Mouse (Mus musculus): ENCODE results near the gene Vcp. TPM values are rescaled to one million over a fixed set of nuclear protein-coding genes. Genes with fewer than 3 reads are reported as not detected.

The Vcp gene
- polyA plus RNA-seq, 1 experiment from 2014 or later: 531 TPM

DNA sequence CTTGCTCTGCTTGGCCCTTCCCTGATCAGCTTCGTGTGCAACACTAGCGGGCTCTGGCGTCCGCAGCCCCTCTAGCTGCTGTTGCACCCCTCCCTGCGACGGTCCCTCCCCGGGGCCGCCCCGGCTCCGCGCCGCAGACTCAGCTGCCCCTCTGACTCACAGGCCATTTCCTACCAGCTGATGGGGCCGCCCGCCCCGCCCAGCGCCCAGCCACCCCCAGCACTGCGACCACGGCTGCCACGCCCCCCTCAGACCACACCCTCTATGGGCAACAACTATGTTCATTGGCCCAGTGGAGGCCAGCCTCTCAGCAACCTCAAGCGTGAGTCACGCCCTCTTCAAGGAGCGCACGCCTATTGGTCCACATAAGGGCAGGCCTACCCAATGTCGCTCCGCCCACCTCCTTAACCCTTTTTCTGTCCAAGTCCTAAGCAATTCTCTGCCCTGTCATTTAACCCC, 39.8 kb upstream of the Vcp start:
- Histone ChIP-seq H3K36me3 (ENCODE audit: control insufficient read depth, insufficient read depth, low read length) (peaks cover 20% of the 10 kb centered on the region), H3K9me3 (ENCODE audit: control insufficient read depth, low read length) (no peaks in the 10 kb centered on the region), H3K27ac (replicated peaks; ENCODE audit: low read depth, low read length) (peak overlapping the region; percentile 78), H3K4me2 (ENCODE audit: low read length) (peak overlapping the region; percentile 85), H3K4me3 (replicated peaks; ENCODE audit: low read depth, low read length) (peak overlapping the region; percentile 61), H3K4me1 (ENCODE audit: control insufficient read depth, insufficient read depth, low read length) (peaks cover 53% of the 10 kb centered on the region), H3K27me3 (ENCODE audit: control insufficient read depth, insufficient read depth, low read length) (no peaks in the 10 kb centered on the region), H3K9ac (replicated peaks; ENCODE audit: low read length) (peak overlapping the region; percentile 77)
- DNase-seq (peak; percentile 97), ATAC-seq (ENCODE audit: low FRiP score, low TSS enrichment) (peak; percentile 95)
- 0% methylated on average over 25 of the region's 25 CpGs for WGBS

DNA sequence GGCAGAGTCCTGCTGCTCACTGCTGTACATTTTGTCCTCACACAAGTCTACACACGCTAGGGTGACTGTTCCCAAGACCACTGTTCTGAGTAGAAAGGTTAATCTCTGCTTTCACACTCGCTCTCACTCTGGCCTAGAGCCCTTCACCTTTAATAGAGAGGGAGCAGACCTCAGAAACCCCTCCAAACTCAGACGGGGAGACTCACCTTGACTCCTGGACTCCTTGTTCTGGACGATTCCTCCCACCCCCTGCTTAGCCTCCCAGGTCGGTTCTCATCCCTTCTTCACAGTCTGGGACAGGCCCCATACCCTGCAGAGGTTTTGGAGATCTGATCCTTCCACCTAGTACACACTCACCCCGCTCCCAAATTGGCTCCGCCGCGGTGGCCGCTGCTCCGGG, 39.3 kb upstream of the Vcp start:
- peak; percentile 8 for DNase-seq
- Histone ChIP-seq H3K36me3 (ENCODE audit: control insufficient read depth, insufficient read depth, low read length) (peaks cover 25% of the 10 kb centered on the region), H3K4me1 (ENCODE audit: control insufficient read depth, insufficient read depth, low read length) (peaks cover 49% of the 10 kb centered on the region), H3K27me3 (ENCODE audit: control insufficient read depth, insufficient read depth, low read length) (no peaks in the 10 kb centered on the region), H3K27ac (replicated peaks; ENCODE audit: low read depth, low read length) (peak overlapping the region; percentile 78), H3K4me3 (replicated peaks; ENCODE audit: low read depth, low read length) (peak overlapping the region; percentile 61), H3K9me3 (ENCODE audit: control insufficient read depth, low read length) (no peaks in the 10 kb centered on the region), H3K9ac (replicated peaks; ENCODE audit: low read length) (peak overlapping the region; percentile 77), H3K4me2 (ENCODE audit: low read length) (peak overlapping the region; percentile 85)
- under 1% methylated on average over 11 of the region's 11 CpGs for WGBS
- no peak; the same call in 1 of the 2 replicates for ATAC-seq (ENCODE audit: low FRiP score, low TSS enrichment)

DNA sequence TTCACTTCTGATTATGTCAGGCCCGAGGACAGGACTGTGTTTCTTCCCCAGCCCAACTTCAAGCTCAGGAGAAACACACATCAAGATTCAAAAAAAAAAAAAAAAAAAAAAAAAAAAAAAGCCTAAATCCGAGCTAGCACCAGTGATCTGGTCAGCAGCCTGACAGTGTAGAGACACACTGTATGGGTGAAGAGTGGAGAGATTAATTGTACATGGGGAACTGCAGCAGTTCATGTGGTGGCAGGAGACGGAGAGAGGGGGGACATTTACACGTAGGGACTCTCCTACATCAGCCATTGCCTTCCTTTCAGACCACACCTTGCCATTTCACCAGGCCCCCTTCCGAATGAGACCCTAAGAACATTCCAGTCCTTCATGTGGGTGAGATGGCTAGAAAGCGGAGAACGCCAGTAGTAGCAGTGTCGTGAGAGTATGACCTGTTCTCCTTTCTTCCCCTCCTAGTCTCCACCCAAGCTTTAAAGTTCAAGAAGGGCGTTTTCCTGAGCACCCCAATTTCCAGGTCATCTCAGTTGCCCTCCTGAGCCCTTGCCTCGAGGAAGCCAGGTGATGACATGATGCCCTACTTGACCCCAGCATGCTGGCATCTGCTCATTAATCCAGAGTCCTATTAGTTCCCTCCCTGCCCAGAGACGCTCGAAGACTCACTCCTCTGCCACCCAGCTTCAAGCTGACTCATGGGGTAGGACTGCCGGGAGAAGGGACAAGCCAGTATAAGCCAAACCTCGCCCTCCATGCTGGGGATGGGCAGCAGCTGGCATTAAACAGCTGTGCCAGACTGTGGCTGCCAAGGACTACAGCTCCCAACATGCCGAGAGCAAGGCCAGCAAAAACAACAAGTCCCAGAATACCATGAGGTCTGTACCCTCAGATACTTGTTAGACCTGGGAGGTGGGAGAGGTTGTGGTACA, 38.5 kb upstream of the Vcp start:
- Histone ChIP-seq H3K36me3 (ENCODE audit: control insufficient read depth, insufficient read depth, low read length) (peaks cover 33% of the 10 kb centered on the region), H3K4me1 (ENCODE audit: control insufficient read depth, insufficient read depth, low read length) (peaks cover 41% of the 10 kb centered on the region), H3K9me3 (ENCODE audit: control insufficient read depth, low read length) (no peaks in the 10 kb centered on the region), H3K27me3 (ENCODE audit: control insufficient read depth, insufficient read depth, low read length) (no peaks in the 10 kb centered on the region), H3K27ac (replicated peaks; ENCODE audit: low read depth, low read length) (peak overlapping the region; percentile 78; the same call in 1 of the 2 replicates), H3K9ac (replicated peaks; ENCODE audit: low read length) (peak overlapping the region; percentile 77), H3K4me2 (ENCODE audit: low read length) (peak overlapping the region; percentile 85), H3K4me3 (replicated peaks; ENCODE audit: low read depth, low read length) (peak overlapping the region; percentile 61)
- ATAC-seq (ENCODE audit: low FRiP score, low TSS enrichment): no peak
- 60% methylated on average over 15 of the region's 15 CpGs for WGBS
- DNase-seq: peak; percentile 45

DNA sequence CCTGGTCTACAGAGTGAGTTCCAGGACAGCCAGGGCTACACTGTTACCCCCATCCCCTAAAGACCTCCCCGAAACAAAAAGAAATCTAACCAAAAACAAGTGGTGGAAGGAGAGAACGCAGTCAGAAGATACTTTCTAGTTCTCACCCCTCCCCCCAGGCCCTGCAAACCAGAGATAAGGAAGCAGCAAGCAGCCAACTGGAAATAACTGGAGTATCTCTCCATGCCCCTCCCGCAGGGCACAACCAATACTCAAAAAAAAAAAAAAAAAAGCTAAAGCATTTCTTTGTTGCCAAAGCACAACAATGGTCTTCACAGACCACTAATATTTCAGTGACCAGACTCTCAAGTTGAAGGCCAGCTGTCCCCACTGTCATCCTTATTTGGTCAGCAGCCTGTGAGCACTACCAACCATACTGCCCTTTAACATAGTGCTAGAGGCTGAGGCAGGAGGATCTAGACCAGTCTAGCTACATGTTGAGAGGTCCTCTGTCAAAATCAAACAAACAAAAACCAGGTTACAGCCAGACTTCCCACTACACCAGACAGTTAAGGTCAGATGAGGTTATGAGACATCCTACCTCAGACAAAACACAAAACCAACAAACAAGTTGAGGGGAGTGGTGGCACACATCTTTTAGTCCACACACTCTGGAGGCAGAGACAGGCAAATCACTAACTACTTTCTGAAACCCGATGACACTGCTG, 37.7 kb upstream of the Vcp start:
- peaks cover 41% of the 10 kb centered on the region for H3K36me3 ChIP-seq (ENCODE audit: control insufficient read depth, insufficient read depth, low read length)
- no peak overlapping the region for H3K9ac ChIP-seq (replicated peaks; ENCODE audit: low read length)
- no peak for DNase-seq
- H3K4me2 ChIP-seq (ENCODE audit: low read length): peak overlapping the region; percentile 85
- no peak overlapping the region for H3K4me3 ChIP-seq (replicated peaks; ENCODE audit: low read depth, low read length)
- H3K27me3 ChIP-seq (ENCODE audit: control insufficient read depth, insufficient read depth, low read length): no peaks in the 10 kb centered on the region
- 76% methylated on average over 4 of the region's 4 CpGs for WGBS
- no peaks in the 10 kb centered on the region for H3K9me3 ChIP-seq (ENCODE audit: control insufficient read depth, low read length)
- peaks cover 33% of the 10 kb centered on the region for H3K4me1 ChIP-seq (ENCODE audit: control insufficient read depth, insufficient read depth, low read length)
- H3K27ac ChIP-seq (replicated peaks; ENCODE audit: low read depth, low read length): no peak overlapping the region
- ATAC-seq (ENCODE audit: low FRiP score, low TSS enrichment): no peak

DNA sequence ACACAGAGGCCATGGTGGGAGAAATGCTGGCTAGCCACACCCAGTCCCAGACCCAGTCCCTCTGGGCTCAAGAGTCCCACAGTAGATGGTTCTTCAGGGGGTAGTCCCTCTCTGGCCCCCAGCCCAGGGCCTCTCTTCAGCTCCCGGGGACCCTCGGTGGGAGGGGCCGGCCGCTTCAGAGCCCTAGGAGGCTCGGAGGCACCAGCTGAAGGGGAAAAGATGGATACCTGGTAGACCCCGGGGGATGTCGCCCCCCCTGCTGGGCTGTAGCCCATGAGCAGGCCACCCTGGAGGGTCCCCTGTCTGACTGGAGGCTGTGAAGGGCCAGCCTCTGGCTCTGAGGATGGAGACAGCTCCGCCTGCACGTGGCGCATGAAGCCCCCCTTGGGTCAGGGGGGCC, 36.0 kb upstream of the Vcp start:
- WGBS: 91% methylated on average over 10 of the region's 10 CpGs

DNA sequence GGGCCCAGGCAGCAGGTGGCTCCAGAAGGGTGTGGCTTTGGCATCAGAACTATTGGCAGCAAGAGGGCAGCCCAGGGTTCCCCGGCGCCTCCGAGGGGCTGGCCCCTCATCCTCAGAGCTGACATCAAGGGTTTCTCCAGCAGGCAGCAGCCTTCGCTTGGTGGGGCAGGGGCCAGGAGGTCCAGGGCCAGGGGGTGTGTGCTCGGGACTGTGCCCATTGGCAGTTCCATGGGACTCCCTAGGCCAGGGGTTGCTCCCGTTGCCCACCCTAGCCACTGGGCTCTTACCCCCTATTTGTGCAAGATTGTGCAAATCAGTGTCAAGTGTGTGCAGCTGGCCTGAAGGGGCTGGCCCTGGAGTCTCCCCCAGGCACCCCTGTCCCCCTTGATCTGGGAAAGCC, 35.5 kb upstream of the Vcp start:
- peaks cover 44% of the 10 kb centered on the region for H3K4me1 ChIP-seq (ENCODE audit: control insufficient read depth, insufficient read depth, low read length)
- H3K27me3 ChIP-seq (ENCODE audit: control insufficient read depth, insufficient read depth, low read length): no peaks in the 10 kb centered on the region
- no peak overlapping the region for H3K9ac ChIP-seq (replicated peaks; ENCODE audit: low read length)
- H3K4me3 ChIP-seq (replicated peaks; ENCODE audit: low read depth, low read length): no peak overlapping the region
- no peak for DNase-seq
- H3K4me2 ChIP-seq (ENCODE audit: low read length): no peak overlapping the region
- 93% methylated on average over 6 of the region's 6 CpGs for WGBS
- H3K27ac ChIP-seq (replicated peaks; ENCODE audit: low read depth, low read length): no peak overlapping the region
- H3K9me3 ChIP-seq (ENCODE audit: control insufficient read depth, low read length): no peaks in the 10 kb centered on the region
- ATAC-seq (ENCODE audit: low FRiP score, low TSS enrichment): no peak
- H3K36me3 ChIP-seq (ENCODE audit: control insufficient read depth, insufficient read depth, low read length): peaks cover 46% of the 10 kb centered on the region

More for the DNA sequence above, 36.0 kb upstream of the Vcp start:
- ATAC-seq (ENCODE audit: low FRiP score, low TSS enrichment) (no peak), DNase-seq (no peak)
- H3K4me3 ChIP-seq (replicated peaks; ENCODE audit: low read depth, low read length): no peak overlapping the region
- no peak overlapping the region for H3K9ac ChIP-seq (replicated peaks; ENCODE audit: low read length)
- H3K27me3 ChIP-seq (ENCODE audit: control insufficient read depth, insufficient read depth, low read length): no peaks in the 10 kb centered on the region
- peaks cover 46% of the 10 kb centered on the region for H3K4me1 ChIP-seq (ENCODE audit: control insufficient read depth, insufficient read depth, low read length)
- H3K36me3 ChIP-seq (ENCODE audit: control insufficient read depth, insufficient read depth, low read length): peaks cover 46% of the 10 kb centered on the region
- no peak overlapping the region for H3K4me2 ChIP-seq (ENCODE audit: low read length)
- no peaks in the 10 kb centered on the region for H3K9me3 ChIP-seq (ENCODE audit: control insufficient read depth, low read length)
- no peak overlapping the region for H3K27ac ChIP-seq (replicated peaks; ENCODE audit: low read depth, low read length)

DNA sequence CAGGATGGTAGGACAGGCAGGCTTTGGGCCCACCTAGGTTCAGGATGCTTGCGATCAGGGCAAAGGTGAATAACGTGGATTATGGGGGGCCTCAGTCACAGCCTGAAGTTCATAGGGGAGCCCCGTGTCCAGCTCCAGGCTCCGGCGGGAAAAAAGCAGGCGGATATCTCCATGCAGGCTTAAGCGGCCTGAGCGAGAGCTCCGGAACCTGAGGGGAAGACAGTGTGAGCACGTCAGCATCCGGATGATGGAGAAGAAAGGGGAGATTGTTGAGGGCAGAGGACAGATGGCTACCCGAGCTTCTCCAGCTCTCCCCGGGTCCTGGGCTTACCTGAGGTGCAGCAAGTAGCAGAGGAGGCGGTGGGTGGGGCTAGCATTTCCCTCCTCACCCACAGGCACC, 33.2 kb upstream of the Vcp start:
- Histone ChIP-seq H3K4me1 (ENCODE audit: control insufficient read depth, insufficient read depth, low read length) (peaks cover 37% of the 10 kb centered on the region), H3K9ac (replicated peaks; ENCODE audit: low read length) (no peak overlapping the region), H3K36me3 (ENCODE audit: control insufficient read depth, insufficient read depth, low read length) (peaks cover 57% of the 10 kb centered on the region), H3K4me3 (replicated peaks; ENCODE audit: low read depth, low read length) (no peak overlapping the region), H3K4me2 (ENCODE audit: low read length) (no peak overlapping the region), H3K27me3 (ENCODE audit: control insufficient read depth, insufficient read depth, low read length) (no peaks in the 10 kb centered on the region), H3K9me3 (ENCODE audit: control insufficient read depth, low read length) (no peaks in the 10 kb centered on the region), H3K27ac (replicated peaks; ENCODE audit: low read depth, low read length) (peak overlapping the region; percentile 20; the same call in 1 of the 2 replicates)
- WGBS: 87% methylated on average over 14 of the region's 14 CpGs
- ATAC-seq (ENCODE audit: low FRiP score, low TSS enrichment) (no peak), DNase-seq (no peak)

DNA sequence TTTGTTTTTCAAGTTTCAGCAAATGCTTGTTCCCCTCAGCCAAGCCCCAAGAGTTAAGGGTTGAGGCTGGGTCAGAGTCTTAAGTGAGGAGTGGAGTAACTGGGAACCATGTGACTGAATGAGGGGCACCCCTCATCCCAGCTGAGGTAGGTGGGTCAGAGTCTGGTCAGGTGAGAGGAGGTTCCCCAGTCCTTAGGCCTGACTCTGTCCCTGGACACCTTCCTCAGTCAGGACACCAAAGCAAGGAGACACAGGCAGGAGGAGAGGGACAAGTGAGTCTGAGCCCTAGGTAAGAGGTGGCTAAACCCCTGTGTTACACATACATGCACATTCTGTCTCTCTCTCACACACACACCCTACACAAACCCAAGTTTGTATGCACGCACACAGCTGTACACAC, 32.2 kb upstream of the Vcp start:
- Histone ChIP-seq H3K4me3 (replicated peaks; ENCODE audit: low read depth, low read length) (no peak overlapping the region), H3K27me3 (ENCODE audit: control insufficient read depth, insufficient read depth, low read length) (no peaks in the 10 kb centered on the region), H3K27ac (replicated peaks; ENCODE audit: low read depth, low read length) (peak overlapping the region; percentile 92), H3K36me3 (ENCODE audit: control insufficient read depth, insufficient read depth, low read length) (peaks cover 67% of the 10 kb centered on the region), H3K9me3 (ENCODE audit: control insufficient read depth, low read length) (no peaks in the 10 kb centered on the region), H3K9ac (replicated peaks; ENCODE audit: low read length) (no peak overlapping the region), H3K4me2 (ENCODE audit: low read length) (no peak overlapping the region), H3K4me1 (ENCODE audit: control insufficient read depth, insufficient read depth, low read length) (peaks cover 27% of the 10 kb centered on the region)
- 96% methylated on average over 1 of the region's 1 CpGs for WGBS
- ATAC-seq (ENCODE audit: low FRiP score, low TSS enrichment): no peak
- DNase-seq: no peak
